Mouse (Mus musculus): Measurements from ENCODE around the gene Rab11fip4.
A peak's percentile ranks its signal among the peaks of the same experiment; 100 is the strongest.

The Rab11fip4 gene

DNA sequence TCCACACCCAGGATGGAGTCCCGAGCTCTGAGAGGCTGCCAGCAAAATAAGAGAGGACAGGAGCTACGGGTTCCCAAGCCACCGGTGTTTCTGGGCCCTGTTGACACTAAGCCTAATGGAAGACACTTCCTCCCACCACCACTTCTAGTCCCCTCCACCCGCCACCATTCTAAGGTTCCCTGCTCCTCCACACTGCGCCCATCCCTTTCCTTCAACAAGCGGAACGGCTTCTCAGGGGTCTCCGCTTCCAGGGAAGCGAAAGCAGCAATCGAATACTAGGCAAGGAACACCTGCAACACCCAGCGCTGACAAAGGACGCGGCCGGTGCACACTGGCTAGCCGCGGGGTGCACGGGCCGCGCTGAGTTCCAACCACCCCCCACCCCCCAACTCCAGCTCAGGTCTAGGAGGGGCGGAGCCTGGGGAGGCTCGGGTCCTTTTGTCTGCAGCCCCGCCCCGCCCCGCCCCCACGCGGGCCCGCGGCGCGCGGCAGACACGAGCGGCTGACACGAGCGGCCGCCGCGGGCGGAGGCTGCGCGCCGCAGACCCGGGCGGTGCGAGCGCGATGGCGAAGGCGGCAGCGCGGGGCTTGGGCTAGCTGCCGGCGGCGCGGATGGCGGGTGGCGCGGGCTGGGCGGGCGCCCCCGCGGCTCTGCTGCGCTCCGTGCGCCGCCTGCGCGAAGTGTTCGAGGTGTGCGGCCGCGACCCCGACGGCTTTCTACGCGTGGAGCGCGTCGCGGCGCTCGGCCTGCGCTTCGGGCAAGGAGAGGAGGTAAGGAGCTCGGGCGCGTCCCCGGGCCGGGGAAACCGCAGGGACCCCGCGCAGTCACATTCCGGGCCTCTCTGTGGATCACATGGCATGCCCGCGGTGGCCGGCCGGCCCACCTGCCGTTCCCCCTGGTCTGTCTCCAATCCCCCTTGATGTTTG lies at the start of gene Rab11fip4:
Rab11fip4 (plus strand) TSS at position 549 of the 927 bp plus-strand sequence.
- peak; percentile 77 to 82 for DNase-seq (ENCODE audit: low spot score in 2 of 2)

DNA sequence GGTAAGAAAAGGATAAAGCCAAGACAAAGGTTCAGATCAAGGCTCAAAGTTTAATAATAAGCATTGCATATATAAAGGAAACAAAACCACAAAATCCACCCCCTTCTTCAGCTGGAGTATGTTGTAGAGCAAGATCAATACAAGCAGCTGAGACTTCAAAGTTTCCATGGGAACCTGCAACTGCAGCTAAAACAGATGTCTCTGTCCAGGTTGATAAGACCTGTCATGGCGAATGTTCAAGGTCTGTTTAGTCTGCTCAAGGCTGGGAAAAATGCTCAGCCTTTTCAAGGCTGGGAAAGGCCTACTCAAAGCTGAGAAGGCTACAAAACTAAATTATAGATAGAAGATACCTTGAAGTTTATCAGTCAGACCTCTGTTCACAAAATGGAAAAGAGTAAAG lies 38.4 kb upstream of the Rab11fip4 start:
- no peak for DNase-seq (ENCODE audit: low spot score in 2 of 2)

DNA sequence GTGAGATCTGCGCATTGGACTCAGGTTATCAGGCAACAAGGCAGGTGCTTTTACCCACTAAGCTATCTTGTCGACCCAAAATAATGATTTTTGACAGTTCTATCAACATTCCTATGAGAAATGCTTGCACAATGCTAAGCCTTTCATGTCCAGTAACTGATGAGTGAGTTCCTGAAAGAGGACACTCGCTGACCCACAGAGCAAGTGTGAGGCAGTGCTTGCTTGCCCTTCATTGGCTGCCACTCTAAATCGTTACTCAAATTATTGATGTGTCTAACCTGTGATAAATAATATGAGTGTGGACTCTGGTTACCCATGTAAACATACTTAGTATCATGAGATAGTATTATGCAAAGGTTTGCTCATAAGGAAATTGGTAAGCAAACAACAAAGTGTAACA lies 30.5 kb upstream of the Rab11fip4 start:
- no peak for DNase-seq (ENCODE audit: low spot score in 2 of 2)

DNA sequence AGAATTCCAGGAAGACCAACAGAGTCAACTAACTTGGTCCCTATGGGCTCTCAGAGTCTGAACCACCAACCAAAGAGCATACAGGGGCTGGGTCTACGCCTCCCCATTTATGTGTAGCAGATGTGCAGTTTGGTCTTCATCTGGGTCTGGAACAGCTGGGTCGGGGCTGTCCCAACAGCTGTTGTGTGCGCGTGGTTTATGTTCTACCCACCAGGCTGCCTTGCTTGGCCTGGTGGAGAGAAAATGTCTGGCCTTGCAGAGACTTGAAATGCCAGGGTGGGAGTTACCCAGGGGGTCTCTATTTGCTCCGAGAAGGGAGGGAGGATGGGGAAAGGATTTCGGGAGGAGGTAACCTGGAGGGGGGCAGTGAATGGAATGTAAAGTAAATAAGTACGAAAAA lies 27.5 kb upstream of the Rab11fip4 start:
- no peak for DNase-seq (ENCODE audit: low spot score in 2 of 2)

DNA sequence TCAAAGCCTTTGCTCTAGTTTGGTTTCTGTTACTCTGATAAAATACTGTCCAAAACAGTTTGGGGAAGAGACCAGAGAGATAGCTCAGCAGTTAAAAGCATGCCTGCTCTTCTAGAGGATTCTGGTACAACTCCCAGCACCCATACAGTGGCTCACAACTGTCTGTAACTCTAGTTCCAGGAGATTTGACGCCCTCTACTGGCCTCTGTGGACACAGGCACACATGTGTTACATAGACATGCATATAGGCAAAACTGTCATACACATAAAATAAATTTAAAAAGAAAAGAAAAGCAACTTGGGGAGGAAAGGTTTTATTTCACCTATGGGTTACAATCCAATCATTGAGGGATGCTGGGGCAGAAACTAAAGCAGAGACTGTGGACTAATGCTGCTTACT lies 24.1 kb upstream of the Rab11fip4 start:
- DNase-seq (ENCODE audit: low spot score in 2 of 2) = no peak

DNA sequence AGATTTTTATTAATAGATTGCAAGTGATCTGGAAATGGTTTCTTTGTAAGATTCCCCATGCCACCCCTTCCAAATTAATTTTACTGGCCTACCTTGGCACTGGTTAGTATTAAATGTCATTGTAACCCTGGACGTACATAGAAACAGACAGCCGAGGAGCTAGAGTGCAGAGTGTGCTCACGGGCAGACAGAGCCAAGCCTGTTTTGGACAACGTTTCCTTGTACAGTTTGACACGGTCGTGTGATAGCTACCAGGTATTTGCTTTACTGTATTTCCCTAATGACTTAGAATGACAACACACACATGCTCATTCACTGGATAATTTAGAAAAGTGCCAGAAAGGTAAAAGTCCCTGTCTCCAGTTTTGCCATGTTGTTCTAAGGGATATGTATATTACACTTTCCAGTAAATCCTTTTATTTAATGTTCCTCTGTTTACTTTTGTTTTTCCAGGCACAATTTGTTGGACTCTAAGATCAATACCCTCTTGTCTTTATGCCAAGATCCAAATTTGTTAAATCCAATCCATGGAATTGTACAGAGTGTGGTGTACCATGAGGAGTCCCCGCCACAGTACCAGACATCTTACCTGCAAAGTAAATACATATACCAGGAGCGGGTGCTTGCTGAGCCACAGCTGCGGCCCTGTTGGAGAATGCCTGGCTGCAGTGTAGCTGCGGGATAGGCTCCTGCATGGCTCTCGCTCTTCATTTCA lies 22.7 kb upstream of the Rab11fip4 start:
- DNase-seq (ENCODE audit: low spot score in 2 of 2) = no peak

DNA sequence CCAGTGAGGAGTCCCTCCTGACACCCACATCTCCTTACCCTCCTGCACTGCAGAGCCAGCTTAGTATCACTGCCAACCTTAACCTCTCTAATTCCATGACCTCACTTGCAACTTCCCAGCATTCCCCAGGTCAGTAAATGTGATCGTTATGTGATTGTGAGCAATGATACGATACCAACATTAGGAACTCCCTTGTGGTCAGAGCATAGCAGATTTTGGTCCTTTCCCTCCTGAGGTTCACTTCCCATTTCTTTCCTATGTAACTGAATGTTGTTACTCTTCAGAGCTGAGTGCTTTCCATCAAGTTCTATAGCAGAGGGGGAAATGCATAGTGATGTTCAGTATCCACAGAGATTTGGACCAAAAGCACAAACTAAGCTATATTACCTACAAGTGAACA lies 20.7 kb upstream of the Rab11fip4 start:
- no peak for DNase-seq (ENCODE audit: low spot score in 2 of 2)

DNA sequence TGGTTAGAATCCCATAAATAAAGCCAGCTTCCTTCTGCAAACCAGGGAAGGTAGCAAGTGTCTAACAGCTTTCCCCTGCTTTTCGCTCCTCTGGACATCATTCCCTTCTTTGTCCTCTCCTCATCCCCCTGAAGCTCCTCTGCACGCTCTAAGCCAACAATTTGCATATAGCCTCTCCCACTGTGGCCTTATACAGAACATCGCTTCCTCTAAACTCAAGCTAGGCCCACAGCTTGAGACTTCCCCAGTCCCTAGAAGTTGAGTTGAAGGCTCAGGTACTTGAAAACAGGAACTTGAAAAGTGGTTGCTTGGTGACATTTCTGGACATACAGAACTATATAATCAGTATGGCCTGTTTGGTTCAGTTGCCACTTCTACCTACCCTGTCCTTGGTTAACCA lies 17.2 kb upstream of the Rab11fip4 start:
- no peak for DNase-seq (ENCODE audit: low spot score in 2 of 2)

DNA sequence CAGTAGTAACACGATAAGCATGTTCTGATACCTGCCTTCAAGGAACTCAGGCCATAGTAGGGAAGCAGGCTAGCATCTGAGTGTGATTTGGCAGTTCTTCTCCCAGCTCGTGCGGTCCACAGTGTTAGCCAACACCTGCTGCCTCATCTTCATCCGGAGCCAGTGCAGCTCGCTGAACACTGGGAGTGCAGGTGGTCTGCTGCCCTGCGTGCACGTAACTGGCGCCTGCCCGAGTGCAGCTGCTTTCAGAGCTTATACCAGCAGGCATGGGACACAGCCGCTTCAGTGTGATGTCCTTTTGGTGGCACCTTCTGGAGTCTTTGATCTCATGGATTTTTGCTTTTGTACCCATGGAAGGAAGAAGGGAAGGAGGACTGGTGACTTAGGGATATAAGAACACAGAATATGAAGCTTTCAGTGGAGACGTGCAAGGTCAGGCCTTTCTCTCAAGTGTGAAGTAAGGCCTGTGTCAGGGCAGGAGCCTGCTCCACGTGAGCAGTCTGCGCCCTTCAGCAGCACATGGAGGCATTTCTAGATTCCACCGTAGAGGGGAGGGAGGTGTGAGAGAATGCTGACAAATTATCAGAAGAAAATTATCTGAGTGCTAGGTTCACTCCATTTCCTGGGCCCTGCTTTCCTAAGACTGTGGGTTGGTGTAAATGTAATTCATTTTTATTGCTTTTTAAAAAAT lies 15.5 kb upstream of the Rab11fip4 start:
- no peak for DNase-seq (ENCODE audit: low spot score in 2 of 2)

DNA sequence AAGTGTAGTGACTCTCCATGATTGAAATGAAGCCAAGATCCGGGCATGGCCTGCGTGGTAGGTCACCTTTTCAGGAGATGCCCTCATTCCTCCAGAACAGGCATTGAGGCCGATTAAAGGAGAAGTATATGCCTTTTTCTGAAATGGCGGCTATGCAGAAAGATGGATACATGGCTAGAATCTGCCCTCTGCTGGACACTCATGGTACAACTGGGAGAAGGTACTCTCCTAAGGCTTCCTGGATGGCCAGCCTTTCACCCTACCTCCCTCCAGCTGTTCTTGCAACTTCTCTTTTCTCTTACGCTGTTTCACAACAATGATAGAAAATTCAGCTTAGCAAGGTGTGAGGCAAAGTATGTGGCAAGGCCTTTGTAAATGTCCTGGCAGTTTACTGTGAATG lies 13.3 kb upstream of the Rab11fip4 start:
- peak; percentile 85 to 88 for DNase-seq (ENCODE audit: low spot score in 2 of 2)

DNA sequence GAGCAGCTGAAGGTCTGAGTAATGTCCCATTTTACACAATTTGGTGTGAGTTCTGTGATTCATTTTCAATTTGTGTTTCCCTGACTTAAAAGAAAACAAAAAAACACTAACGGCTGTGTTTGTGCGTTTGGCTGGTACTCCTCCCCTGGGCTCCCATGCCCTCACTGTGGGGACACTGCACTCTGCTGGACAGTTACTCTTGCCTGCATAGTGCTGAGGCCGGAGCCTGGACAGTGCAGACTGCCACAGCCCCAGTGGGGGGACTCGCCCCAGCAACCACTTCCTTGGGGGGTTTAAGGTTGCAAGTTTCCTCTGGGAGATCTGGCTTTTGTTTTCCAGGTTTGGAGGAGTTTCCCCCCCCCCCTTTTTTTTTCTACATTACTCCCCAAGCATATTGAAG lies 10.4 kb upstream of the Rab11fip4 start:
- no peak for DNase-seq (ENCODE audit: low spot score in 2 of 2)

DNA sequence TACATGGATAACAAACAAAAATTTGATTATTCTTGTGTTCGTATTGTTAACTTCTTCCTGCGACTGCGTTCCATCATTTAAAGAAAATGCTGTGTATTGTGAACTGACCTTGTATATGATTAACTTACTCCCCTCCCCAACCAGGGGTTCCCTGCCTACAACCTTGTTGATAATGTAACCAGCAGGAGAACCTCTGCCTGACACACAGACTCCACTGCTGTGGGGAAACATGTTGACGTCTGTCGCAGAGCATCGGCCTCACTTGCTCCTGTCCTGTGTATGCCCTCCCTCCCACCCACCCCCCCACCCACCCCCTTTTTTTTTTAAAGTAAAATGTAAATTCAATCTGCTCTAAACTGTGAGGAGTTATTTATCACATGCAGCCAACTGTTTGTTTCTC lies 9.8 kb upstream of the Rab11fip4 start:
- no peak for DNase-seq (ENCODE audit: low spot score in 2 of 2)

DNA sequence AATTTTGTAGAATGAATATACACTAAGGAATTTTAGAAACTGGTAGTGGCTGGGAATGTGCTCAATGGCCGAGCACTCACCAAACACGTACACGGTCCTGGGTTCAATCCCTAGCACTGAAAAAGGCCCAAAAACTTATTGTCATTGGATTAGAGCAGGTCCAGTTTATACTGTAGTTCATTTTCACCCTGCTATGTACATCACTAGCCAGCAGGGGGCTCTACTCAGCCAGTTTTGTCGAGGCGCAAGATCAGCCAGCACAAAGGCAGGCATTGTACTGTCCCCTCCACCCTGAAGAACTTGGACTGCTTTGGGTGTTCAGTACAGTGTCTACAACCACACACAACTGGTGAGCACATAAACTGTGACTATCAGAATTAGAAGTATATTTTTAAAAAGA lies 6.8 kb upstream of the Rab11fip4 start:
- peak; percentile 82 to 88 for DNase-seq (ENCODE audit: low spot score in 2 of 2)

DNA sequence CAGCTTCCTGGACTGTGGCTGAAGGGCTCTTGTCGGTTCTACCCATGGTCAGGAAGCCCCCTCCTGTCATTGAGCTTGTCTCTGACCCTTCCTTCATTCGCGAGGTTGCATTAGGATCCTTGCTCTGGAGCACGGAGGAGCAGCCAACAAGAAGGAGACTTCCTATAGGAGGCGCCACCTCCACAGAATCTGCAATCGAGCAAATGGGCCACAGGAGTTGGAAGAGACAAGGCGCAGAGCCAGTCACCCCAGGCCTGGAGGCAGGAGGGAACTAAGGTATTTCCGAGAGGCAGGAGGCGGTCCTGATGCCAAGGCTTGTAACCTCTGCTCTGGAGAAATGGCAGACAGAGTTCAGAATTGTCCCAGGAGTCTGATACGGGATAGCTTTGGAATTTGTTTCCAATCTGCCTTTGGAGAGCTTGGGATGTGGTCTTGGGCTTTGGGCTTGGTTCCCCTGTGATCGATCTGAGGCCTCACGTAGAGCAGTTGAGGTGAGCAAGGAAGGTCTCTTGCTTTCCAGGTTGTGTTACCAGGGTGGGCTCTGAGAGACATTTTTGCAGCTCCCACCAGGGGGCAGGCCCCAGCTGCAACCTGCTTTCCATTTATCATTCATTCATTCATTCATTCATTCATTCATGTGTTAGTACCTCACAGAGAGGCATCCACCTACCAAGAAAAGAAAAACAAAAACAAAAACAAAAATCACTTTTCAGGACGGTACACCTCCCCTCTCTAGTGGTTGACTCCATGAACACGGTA lies 1.5 kb upstream of the Rab11fip4 start:
- peak in 1 of 2 experiments; percentile 51 for DNase-seq (ENCODE audit: low spot score in 2 of 2)

DNA sequence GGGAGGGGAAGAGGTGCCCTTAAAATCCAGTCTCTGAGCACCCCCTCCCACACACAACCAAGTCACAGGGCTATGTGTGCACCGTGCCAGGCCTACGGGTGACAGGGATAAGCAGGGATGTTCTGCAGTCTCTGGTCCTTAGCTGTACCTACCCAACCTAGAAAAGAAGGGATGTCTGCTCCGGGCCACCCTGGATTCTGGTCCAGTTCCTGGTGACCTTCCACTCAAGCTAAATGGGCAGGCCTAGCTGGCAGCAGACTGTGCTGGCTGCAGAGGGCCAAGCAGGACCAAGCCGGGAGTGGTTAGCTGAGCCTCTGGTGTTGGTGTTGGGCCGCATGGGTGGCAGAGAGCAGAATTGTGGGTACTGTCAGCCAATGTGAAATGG lies 571 bp downstream of the Rab11fip4 start:
- DNase-seq (ENCODE audit: low spot score in 2 of 2) = no peak

DNA sequence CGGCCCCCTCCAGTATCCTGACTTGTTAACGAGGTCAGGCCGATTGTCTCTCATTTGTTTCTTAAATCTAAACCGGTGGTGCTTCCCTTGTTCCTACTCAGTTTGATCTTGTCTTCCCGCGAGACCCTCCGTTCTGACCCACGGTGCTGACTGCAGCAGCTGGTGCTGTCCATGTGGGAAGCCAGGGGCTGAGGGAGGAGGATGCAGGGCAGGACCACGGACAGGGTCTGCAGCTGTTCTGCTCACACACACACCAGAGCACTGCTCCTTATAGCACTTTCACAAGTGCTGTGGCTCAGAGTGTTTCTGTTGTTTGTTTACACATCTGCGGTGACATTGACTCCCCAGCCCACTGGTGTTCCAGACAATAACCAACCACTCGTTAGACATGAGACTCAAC lies 2.5 kb downstream of the Rab11fip4 start:
- no peak for DNase-seq (ENCODE audit: low spot score in 2 of 2)

DNA sequence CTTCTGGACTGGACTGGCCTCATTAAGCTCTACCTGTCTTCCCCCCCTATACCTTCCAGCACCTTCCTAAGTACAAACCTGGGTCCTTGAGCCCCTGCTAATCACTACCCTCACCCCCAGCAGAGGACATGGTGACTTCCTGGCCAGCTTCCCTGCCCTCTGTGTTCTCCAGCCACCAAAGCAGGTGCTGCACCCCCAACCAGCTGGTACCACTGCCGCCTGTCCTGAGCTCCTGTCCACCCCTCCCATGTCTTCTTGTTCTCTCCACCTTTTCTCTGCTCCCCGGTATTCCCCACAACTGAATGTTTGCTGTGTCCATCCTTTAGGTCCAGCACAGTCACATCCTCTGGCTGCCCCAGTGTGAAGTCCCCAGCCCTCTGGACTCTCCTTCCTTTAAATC lies 19.4 kb downstream of the Rab11fip4 start:
- DNase-seq (ENCODE audit: low spot score in 2 of 2) = no peak

DNA sequence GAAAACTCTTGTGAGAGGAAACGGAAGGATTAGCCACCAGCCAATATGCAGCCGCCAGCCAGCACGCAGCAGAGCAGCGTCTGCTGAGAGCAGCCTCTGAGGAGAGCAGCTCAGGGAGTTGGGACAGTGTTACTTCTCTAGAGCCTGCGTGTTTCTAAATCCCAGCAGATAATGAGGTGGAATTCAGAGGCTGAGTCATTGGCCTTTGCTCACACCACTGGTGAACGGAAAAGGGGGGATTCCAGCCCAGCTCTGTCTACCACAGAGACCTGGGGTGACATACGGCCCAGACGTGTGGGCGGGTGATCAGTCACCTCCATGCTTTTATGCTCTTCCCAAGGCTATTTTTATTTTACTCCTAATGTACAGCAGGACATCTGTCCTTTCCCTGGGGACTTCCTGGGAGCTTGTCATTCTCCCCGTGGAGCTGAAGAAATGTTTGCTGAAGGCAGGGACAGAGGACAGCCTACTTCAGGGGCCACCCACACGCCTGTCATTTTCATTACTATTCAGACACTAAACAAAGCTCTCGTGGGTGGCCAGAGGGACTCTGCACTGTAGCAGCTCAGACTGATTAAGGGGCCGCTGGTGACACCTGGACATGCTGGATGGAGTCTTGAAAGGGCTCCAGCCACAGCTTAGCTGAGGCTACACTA lies 20.1 kb downstream of the Rab11fip4 start:
- DNase-seq (ENCODE audit: low spot score in 2 of 2) = peak; percentile 72 to 73

DNA sequence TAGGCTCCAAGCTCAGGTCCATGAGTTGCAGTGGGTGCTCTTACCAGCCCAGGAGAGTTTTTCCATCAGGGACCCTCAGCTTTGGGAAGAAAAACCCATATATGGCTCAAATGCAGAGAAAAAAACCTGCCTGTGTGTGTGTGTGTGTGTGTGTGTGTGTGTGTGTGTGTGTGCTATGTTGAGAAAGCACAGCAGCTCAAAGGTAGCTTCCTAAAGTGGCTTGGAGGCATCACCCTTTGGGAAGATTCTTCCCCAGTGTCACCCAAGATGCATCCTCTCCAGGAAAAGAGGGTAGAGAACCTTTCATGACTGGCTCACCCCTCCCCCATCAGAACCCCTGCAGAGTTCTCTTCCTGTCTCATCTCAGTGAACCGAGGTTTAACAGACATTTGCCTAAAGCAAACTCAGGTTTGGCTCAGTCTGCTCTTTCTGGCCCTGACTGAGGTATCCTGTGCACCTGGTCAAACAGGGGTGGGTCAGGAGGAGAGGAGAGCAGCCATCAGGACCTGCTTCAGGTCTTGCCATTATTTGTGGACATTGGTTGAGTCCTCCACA lies 21.1 kb downstream of the Rab11fip4 start:
- DNase-seq (ENCODE audit: low spot score in 2 of 2) = no peak

DNA sequence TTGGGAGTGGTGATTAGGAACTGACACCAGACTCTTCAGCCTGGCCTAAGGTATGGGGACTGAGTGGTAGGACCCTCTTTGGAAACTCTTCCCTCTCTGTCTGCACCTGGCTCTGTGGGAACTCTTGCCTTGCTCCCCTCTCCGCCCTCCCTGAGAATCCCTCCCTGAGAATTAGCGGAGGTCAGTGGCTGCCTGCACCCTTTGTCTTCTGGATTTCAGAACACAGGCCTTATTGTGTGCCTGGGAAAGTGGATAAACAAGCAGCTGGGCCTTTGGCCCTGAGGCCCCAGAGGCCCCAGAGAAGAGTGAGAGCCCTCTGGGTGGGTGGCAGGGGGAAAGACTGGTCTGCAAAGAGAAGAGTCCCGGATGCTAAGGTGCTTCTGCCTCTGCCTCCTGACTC lies 22.1 kb downstream of the Rab11fip4 start:
- DNase-seq (ENCODE audit: low spot score in 2 of 2) = no peak

DNA sequence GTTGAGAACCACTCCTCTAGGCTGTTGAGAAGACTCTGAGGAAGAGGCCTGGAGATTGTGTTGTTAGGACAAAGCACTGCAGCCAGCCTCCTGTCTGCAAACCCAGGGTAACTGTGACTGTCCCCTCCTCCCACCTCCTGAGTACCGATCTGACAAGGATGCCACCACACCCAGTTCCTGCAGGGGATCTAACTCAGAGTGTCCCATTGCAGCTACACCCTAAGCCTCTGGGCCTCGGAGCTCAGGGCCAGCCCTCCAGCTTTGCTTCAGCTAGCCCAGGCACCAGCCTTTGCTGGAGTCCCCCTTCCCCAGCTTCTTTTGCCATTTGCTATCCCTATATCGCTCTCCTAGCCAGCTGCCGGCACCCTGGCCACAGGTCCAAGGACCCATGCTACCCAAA lies 22.7 kb downstream of the Rab11fip4 start:
- DNase-seq (ENCODE audit: low spot score in 2 of 2) = no peak
